Mouse (Mus musculus) c-Kit-negative CD71-positive TER-119-positive erythroid progenitor cells, embryonic 14.5 days (primary cell): Measurements from ENCODE around the gene Arhgap17.

Experiments used
- DNase-seq: peaks from one replicate; pipeline ENCODE4 v3.0.0-alpha.2; 2013; ENCODE audit warnings: low read depth, low spot score

Gene Arhgap17

GRCm38 (mm10) chr7:123344079-123344780 is 25.5 kb downstream of the Arhgap17 start:
- no peak for DNase-seq

- DNase-seq, result no peak
These were observed 27.8 kb downstream of the Arhgap17 start for GRCm38 (mm10) chr7:123341896-123342295.

GRCm38 (mm10) chr7:123338351-123338750 is 31.4 kb downstream of the Arhgap17 start:
- no peak for DNase-seq

GRCm38 (mm10) chr7:123336322-123336721 is 33.4 kb downstream of the Arhgap17 start:
- DNase-seq, result no peak

- no peak for DNase-seq
These were observed 39.2 kb downstream of the Arhgap17 start for GRCm38 (mm10) chr7:123330506-123330905.

DNA sequence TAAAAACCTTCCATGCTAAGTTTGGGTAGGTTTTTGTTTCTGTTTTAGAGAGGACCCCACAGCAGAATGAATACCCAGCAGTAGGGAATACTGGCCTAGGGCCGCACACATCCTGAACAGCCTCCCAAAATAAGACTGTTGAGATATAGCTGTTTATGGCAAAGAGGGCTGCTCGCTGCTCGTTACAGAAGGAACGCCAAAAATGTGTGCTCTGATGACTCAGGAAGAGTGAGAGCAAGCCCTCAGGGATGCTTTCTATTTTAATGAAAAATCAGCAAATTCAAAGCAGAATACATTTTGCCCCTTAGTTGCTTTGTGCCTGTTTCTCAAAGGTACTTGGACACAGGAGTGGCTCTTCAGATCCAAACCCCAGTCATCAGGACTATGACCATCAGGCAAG is 41.8 kb downstream of the Arhgap17 start:
- DNase-seq, result no peak

- no peak for DNase-seq
These were observed 42.8 kb downstream of the Arhgap17 start for GRCm38 (mm10) chr7:123326901-123327300.

DNA sequence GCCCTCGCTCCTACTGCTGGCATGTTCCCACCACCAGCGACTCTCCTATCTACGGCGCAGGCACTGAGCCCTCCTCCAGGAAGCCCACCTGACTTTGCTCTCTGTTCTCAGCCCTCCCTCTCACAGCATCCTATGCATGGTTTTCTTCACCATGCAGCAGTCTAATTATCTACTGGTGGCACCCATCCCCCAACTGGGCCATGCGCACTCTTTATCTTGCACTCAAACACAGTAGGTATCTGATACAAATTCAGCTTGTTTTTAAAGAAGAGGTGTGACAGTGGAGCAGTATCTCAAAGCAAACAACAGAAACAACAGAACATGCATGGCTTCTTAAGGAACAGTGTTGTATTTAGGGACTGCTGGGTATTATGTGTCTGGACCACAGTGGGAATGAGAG is 43.7 kb downstream of the Arhgap17 start:
- no peak for DNase-seq

- no peak for DNase-seq
These were observed 45.6 kb downstream of the Arhgap17 start for GRCm38 (mm10) chr7:123324105-123324504.

DNA sequence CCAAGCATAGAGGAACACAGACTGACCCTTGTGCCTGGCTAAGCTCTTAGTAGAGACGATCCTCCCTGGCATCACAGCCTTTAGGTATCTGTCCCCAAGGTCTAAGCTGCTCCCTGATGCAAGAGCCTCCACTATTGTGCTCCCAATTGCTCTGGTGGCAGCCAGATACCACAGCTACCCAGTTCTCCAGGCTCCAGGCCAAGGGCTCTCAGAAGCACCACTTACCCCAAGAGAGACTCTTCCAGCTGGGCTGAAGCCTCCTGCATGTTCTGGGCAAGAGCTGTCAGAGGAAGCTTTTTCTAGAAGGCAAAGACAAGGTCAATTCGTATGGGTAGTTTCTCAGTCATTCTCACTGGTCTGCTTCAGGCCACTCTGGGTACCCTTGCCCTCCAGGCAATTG is 46.3 kb downstream of the Arhgap17 start:
- DNase-seq, result no peak

- DNase-seq, result no peak
These were observed 47.1 kb downstream of the Arhgap17 start for GRCm38 (mm10) chr7:123322452-123323121.

- DNase-seq, result no peak
These were observed 57.0 kb downstream of the Arhgap17 start for GRCm38 (mm10) chr7:123312738-123313137.

DNA sequence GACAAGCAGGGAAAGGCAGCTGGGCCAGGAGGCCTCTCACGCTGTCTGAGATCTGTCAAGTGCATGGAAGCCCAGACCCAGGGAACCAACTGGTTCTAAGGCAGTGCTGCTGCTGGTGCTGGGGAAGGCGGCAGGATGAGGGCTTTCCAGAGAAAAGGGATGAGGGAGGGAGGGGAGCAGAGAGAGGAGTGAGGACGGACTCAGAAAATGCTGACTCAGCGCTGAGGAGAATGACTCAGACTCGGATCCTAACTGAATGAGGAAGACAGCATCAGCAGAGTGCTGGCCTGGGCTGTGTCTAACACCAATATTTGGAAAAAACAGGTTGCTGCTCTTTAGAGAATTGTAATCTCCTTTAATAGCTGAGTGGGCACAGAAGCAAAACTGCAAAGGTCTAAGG is 57.9 kb downstream of the Arhgap17 start:
- DNase-seq, result no peak

GRCm38 (mm10) chr7:123307887-123308558 is 61.7 kb downstream of the Arhgap17 start:
- no peak for DNase-seq

GRCm38 (mm10) chr7:123307236-123307635 is 62.5 kb downstream of the Arhgap17 start:
- no peak for DNase-seq

GRCm38 (mm10) chr7:123305397-123305796 is 64.3 kb downstream of the Arhgap17 start:
- DNase-seq, result no peak

- no peak for DNase-seq
These were observed 69.5 kb downstream of the Arhgap17 start for GRCm38 (mm10) chr7:123300258-123300657.

DNA sequence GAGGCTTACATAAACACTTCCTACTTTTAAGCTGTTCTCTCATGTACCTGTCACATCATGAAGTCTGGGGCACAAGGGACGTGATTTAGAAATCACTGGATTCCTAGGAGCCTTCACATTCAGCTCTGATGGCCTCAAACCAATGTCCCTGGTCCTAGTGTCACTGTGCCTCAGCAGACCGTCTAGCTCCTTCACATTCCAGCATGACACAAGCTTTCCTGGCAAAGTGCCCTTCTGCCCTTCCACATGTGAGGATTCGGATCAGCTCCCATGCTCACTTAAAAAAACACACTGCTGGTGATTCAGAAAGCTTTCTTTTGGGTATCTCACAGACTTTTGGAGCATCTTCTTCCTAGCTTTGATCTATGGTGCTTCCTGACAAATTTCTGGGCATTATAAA is 71.5 kb downstream of the Arhgap17 start:
- no peak for DNase-seq

- no peak for DNase-seq
These were observed 73.6 kb downstream of the Arhgap17 start for GRCm38 (mm10) chr7:123296097-123296496.

DNA sequence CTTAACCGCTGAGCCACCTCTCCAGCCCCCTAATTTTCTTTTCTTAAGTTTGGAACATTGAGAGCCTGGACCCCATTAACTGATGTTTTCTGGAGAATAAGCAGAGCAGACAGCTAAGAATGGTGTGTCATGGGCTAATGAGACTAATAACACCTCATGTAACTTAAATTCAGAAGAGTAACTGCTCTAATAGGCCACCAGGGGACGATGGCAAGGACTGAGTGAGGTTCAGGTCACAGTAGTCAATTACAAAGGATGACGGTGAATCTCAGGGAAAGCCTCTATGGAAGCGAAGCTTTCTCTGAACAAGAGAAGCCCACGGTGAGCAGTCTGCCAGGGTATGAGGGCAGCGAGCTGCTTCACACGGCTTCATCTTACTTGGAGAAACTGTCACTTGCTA is 74.3 kb downstream of the Arhgap17 start:
- no peak for DNase-seq

GRCm38 (mm10) chr7:123293898-123294297 is 75.8 kb downstream of the Arhgap17 start:
- DNase-seq, result no peak

- no peak for DNase-seq
These were observed 77.8 kb downstream of the Arhgap17 start for GRCm38 (mm10) chr7:123291942-123292341.

GRCm38 (mm10) chr7:123289176-123289575 is 80.5 kb downstream of the Arhgap17 start:
- DNase-seq, result no peak
